Mouse (Mus musculus) embryonic facial prominence, embryonic 13.5 days (tissue): ENCODE data around the gene Slc1a5. TPM values are rescaled to one million over a fixed set of nuclear protein-coding genes. Genes with fewer than 3 reads are reported as not detected.
A peak's percentile ranks its signal among the peaks of the same experiment; 100 is the strongest.

Source experiments
- ATAC-seq: fragments of 200-750 bp; cut with Nextera tagmentation; 2 replicates; pipeline ENCODE4 v1.8.0; 2017; ENCODE audit warnings: low read depth; ENCODE audit not compliant: insufficient number of reproducible peaks, insufficient read depth, low FRiP score, low TSS enrichment
- H3K27ac ChIP-seq: fragments of 300-500 bp; sonication (generic); 2 replicates; pipeline ENCODE4 v1.5.1; 2015; ENCODE audit warnings: moderate library complexity, mild to moderate bottlenecking, inconsistent platforms
- H3K27me3 ChIP-seq: fragments of 300-500 bp; sonication (generic); 2 replicates; pipeline ENCODE4 v1.6.1; 2015; ENCODE audit warnings: mild to moderate bottlenecking, inconsistent platforms
- H3K36me3 ChIP-seq: fragments of 300-500 bp; sonication (generic); 2 replicates; pipeline ENCODE4 v1.6.1; 2015; ENCODE audit warnings: mild to moderate bottlenecking, inconsistent platforms
- H3K4me1 ChIP-seq: fragments of 300-500 bp; sonication (generic); 2 replicates; pipeline ENCODE4 v1.6.1; 2015; ENCODE audit warnings: inconsistent platforms
- H3K4me2 ChIP-seq: fragments of 300-500 bp; sonication (generic); 2 replicates; pipeline ENCODE4 v1.6.1; 2015; ENCODE audit warnings: moderate library complexity, mild to moderate bottlenecking, inconsistent platforms
- H3K4me3 ChIP-seq: fragments of 300-500 bp; sonication (generic); 2 replicates; pipeline ENCODE4 v1.5.1; 2015; ENCODE audit warnings: mild to moderate bottlenecking, inconsistent platforms
- H3K9ac ChIP-seq: fragments of 300-500 bp; sonication (generic); 2 replicates; pipeline ENCODE4 v1.6.1; 2015; ENCODE audit warnings: mild to moderate bottlenecking, inconsistent platforms
- H3K9me3 ChIP-seq: fragments of 300-500 bp; sonication (generic); 2 replicates; pipeline ENCODE4 v1.6.1; 2016; ENCODE audit warnings: inconsistent platforms
- WGBS: fragments of 180-500 bp; shearing (Covaris S2); methylation state at CpG from one replicate; pipeline ENCODE4 v1.1.7; 2015; ENCODE audit warnings: mixed read lengths; 5-methylcytosine and 5-hydroxymethylcytosine counted together
- polyA plus RNA-seq: library from polyadenylated mRNA; unstranded; fragments of >200 nt; fragmentation: Nextera tagmentation; extraction: Ambion mirVana; gene quantifications from 2 replicates; pipeline ENCODE4 v1.2.1, GENCODE M21; 2015

Gene Slc1a5
- polyA plus RNA-seq, 1 experiment from 2014 or later = 29.1 TPM

DNA sequence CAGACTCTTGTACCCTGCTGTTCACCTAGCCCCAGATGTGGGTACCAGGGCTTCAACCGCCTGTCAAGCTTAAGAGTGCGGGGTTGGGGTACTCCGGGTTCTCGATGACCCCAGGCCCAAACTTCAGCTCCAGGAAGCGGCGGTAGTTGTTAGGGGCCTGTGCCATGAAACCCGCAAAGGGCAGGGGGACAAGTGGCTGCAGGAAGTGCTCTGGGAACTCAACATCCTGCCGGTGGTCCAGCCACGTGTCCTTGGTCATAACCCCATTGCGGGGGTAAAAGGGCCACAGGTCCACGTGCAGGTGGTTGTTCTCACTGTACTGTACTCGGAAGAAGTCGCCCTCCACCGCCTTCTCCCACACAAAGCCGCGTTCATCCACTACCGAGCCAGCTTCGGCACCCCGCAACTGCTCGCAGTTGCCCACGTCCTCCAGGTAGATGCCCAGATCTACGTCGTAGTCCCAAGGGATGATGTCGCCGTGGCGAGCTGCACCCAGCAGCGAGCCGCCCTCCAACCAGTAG is 29.3 kb downstream of the Slc1a5 start:
- Histone ChIP-seq H3K4me1 (peaks cover 28% of the 10 kb centered on the region), H3K4me3 (peak overlapping the region; percentile 55), H3K9me3 (0 out of 2 replicates have a peak, but pooled peaks cover 3% of the 10 kb centered on the region), H3K36me3 (peaks cover 45% of the 10 kb centered on the region), H3K27me3 (peaks cover 29% of the 10 kb centered on the region), H3K4me2 (peak overlapping the region; percentile 99), H3K27ac (no peak overlapping the region), H3K9ac (peak overlapping the region; percentile 73; the same call in 1 of the 2 replicates)
- WGBS = 44% methylated on average over 28 of the region's 28 CpGs
- no peak for ATAC-seq

GRCm38 (mm10) chr7:16810920-16811648 is 29.9 kb downstream of the Slc1a5 start:
- ATAC-seq = peak; percentile 23; the same call in 1 of the 2 replicates

DNA sequence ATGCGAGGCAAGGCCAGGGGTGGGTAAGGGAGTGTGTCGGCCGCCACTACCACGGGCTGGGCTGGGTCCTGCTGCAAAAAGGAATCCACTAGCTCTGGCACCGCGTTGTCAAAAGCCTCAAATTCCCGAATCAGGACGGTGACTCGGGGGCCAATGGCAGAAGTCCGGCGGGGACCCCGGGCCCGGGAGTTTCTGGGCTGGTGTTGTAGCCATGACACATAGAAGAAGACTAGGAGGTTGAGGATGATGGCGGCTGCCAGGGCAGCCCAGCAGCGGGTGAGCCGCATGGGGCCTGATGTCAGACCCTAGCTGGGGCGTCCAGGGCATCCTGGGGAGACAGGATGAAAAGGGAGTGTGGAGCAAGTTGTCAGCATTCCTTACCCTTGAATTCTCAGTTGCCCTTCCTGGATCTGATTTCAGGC is 30.5 kb downstream of the Slc1a5 start:
- Histone ChIP-seq H3K27ac (no peak overlapping the region), H3K4me2 (peak overlapping the region; percentile 99), H3K4me1 (peaks cover 32% of the 10 kb centered on the region), H3K9ac (peak overlapping the region; percentile 73), H3K36me3 (peaks cover 40% of the 10 kb centered on the region), H3K4me3 (peak overlapping the region; percentile 55), H3K9me3 (0 out of 2 replicates have a peak, but pooled peaks cover 3% of the 10 kb centered on the region), H3K27me3 (peaks cover 29% of the 10 kb centered on the region)
- no peak for ATAC-seq
- WGBS = 13% methylated on average over 17 of the region's 17 CpGs

More at GRCm38 (mm10) chr7:16810920-16811648, 29.9 kb downstream of the Slc1a5 start:
- WGBS = 3% methylated on average over 79 of the region's 90 CpGs
- Histone ChIP-seq H3K4me3 (peak overlapping the region; percentile 55), H3K4me2 (peak overlapping the region; percentile 99), H3K27me3 (peaks cover 29% of the 10 kb centered on the region), H3K27ac (no peak overlapping the region), H3K9ac (peak overlapping the region; percentile 73), H3K9me3 (0 out of 2 replicates have a peak, but pooled peaks cover 3% of the 10 kb centered on the region), H3K4me1 (peaks cover 32% of the 10 kb centered on the region), H3K36me3 (peaks cover 45% of the 10 kb centered on the region)

GRCm38 (mm10) chr7:16812505-16812904 is 31.4 kb downstream of the Slc1a5 start:
- Histone ChIP-seq H3K9me3 (0 out of 2 replicates have a peak, but pooled peaks cover under 1% of the 10 kb centered on the region), H3K27ac (no peak overlapping the region), H3K27me3 (peaks cover 29% of the 10 kb centered on the region), H3K4me3 (no peak overlapping the region), H3K4me2 (no peak overlapping the region), H3K36me3 (peaks cover 32% of the 10 kb centered on the region), H3K4me1 (peaks cover 37% of the 10 kb centered on the region), H3K9ac (no peak overlapping the region)
- 70% methylated on average over 2 of the region's 2 CpGs for WGBS
- no peak for ATAC-seq

GRCm38 (mm10) chr7:16815351-16815941 is 34.3 kb downstream of the Slc1a5 start, which contains the start of gene Strn4:
Gene Strn4, plus strand, starts transcription at chr7:16815889.
- peaks cover 62% of the 10 kb centered on the region for H3K4me1 ChIP-seq
- 0% methylated on average over 1 of the region's 1 CpGs for WGBS
- peaks cover 12% of the 10 kb centered on the region for H3K36me3 ChIP-seq

GRCm38 (mm10) chr7:16816078-16816474 is 34.9 kb downstream of the Slc1a5 start:
- peaks cover 12% of the 10 kb centered on the region for H3K36me3 ChIP-seq
- under 1% methylated on average over 46 of the region's 55 CpGs for WGBS
- peak overlapping the region; percentile 96 for H3K4me2 ChIP-seq
- peaks cover 18% of the 10 kb centered on the region for H3K27me3 ChIP-seq
- H3K4me3 ChIP-seq = peak overlapping the region; percentile 93
- H3K9ac ChIP-seq = peak overlapping the region; percentile 100
- peaks cover 62% of the 10 kb centered on the region for H3K4me1 ChIP-seq
- peak overlapping the region; percentile 99 for H3K27ac ChIP-seq
- H3K9me3 ChIP-seq = no peaks in the 10 kb centered on the region
- ATAC-seq = peak; percentile 79

More at GRCm38 (mm10) chr7:16815351-16815941, 34.3 kb downstream of the Slc1a5 start, which contains the start of gene Strn4:
- peaks cover 24% of the 10 kb centered on the region for H3K27me3 ChIP-seq
- peak within 1 kb of the TSS; percentile 100 for H3K9ac ChIP-seq
- ATAC-seq = peak; percentile 12; the same call in 1 of the 2 replicates
- peak within 1 kb of the TSS; percentile 96 for H3K4me2 ChIP-seq
- no peaks in the 10 kb centered on the region for H3K9me3 ChIP-seq
- H3K27ac ChIP-seq = peak within 1 kb of the TSS; percentile 99
- H3K4me3 ChIP-seq = peak within 1 kb of the TSS; percentile 93

GRCm38 (mm10) chr7:16816475-16817122 is 35.5 kb downstream of the Slc1a5 start, which contains the start of gene Fkrp:
Gene Fkrp, minus strand, starts transcription at chr7:16816732.
- Histone ChIP-seq H3K4me2 (peak within 1 kb of the TSS; percentile 96), H3K4me3 (peak within 1 kb of the TSS; percentile 93), H3K9me3 (no peaks in the 10 kb centered on the region), H3K9ac (peak within 1 kb of the TSS; percentile 100), H3K4me1 (peaks cover 62% of the 10 kb centered on the region), H3K27ac (peak within 1 kb of the TSS; percentile 99), H3K27me3 (peaks cover 13% of the 10 kb centered on the region), H3K36me3 (peaks cover 12% of the 10 kb centered on the region)
- ATAC-seq = peak; percentile 32; the same call in 1 of the 2 replicates
- WGBS = 2% methylated on average over 49 of the region's 64 CpGs

DNA sequence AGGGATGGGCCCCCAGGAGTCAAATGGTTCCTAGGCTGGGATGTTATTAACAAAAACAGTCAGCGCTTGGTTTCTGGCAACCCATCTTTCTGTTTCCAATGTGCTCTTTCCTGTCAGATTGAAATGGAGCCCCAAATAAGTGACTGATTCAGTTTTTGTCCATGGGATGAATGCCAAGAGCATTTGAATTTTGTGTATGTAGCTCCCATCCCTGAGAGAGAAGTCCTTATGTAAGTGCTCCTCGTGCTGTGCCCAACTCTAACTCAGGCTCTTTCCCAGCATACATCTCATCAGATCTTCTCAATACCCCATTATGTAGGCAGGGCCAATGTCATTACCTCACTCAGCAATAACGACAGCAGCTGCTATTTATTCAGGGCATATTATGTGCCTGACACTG is 36.6 kb downstream of the Slc1a5 start:
- Histone ChIP-seq H3K4me3 (peak overlapping the region; percentile 93), H3K9ac (peak overlapping the region; percentile 100), H3K27ac (no peak overlapping the region), H3K4me2 (peak overlapping the region; percentile 96), H3K36me3 (peaks cover 22% of the 10 kb centered on the region), H3K27me3 (peaks cover 2% of the 10 kb centered on the region), H3K4me1 (peaks cover 64% of the 10 kb centered on the region), H3K9me3 (no peaks in the 10 kb centered on the region)
- ATAC-seq = no peak
- 42% methylated on average over 3 of the region's 3 CpGs for WGBS

DNA sequence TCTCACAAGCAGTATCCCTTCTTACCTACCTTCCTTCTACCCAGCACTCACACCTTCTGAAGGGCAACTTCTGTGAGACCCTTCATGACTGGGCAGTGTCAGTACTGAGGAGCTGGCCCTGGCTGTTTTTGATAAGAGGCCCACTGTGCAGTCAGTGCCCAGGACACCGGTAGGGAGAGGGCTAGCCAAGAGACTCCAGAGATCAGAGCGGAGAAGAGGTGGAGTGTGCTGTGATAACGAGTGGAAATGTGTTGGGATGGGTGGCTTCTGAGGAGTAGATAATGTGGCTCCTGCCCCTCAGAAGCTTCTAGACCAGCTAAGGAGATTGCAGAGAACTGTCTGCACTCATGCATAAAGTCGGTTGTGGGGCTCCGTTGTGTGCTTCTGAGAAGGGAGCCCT is 38.7 kb downstream of the Slc1a5 start:
- 0 out of 2 replicates have a peak overlapping the region, but pooled peaks have one; percentile 4 for H3K9ac ChIP-seq
- H3K9me3 ChIP-seq = no peaks in the 10 kb centered on the region
- H3K27me3 ChIP-seq = no peaks in the 10 kb centered on the region
- no peak overlapping the region for H3K4me3 ChIP-seq
- ATAC-seq = no peak
- 78% methylated on average over 5 of the region's 5 CpGs for WGBS
- no peak overlapping the region for H3K27ac ChIP-seq
- peaks cover 63% of the 10 kb centered on the region for H3K4me1 ChIP-seq
- H3K36me3 ChIP-seq = peaks cover 30% of the 10 kb centered on the region
- no peak overlapping the region for H3K4me2 ChIP-seq

GRCm38 (mm10) chr7:16820271-16820763 is 39.2 kb downstream of the Slc1a5 start:
- Histone ChIP-seq H3K27ac (no peak overlapping the region), H3K4me3 (no peak overlapping the region), H3K27me3 (no peaks in the 10 kb centered on the region), H3K4me2 (no peak overlapping the region), H3K9ac (no peak overlapping the region), H3K9me3 (no peaks in the 10 kb centered on the region), H3K4me1 (peaks cover 58% of the 10 kb centered on the region), H3K36me3 (peaks cover 35% of the 10 kb centered on the region)
- WGBS = 58% methylated on average over 5 of the region's 5 CpGs
- no peak for ATAC-seq

DNA sequence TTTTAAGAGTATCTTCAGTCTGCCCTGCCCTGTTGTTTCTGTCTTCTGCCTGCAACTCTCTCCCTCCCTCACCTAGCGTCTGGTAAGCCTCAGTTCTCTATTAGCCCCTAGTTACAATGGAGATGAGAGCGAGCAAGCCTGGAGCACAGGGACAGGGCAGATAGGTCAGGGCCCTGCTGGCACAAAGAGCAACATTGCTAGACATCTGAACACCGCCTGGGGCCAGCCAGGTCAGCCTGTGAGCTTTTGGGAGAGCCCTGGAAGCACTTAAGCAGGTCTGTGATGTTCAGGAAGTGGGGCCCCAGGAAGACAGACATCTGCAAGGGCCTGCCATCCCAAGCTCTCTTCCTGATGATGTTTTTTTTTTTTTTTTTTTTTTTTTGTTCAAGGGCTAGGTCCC is 40.0 kb downstream of the Slc1a5 start:
- no peak overlapping the region for H3K4me2 ChIP-seq
- H3K36me3 ChIP-seq = peaks cover 42% of the 10 kb centered on the region
- H3K9me3 ChIP-seq = no peaks in the 10 kb centered on the region
- peaks cover 52% of the 10 kb centered on the region for H3K4me1 ChIP-seq
- no peak for ATAC-seq
- WGBS = 25% methylated on average over 3 of the region's 3 CpGs
- H3K27me3 ChIP-seq = no peaks in the 10 kb centered on the region
- H3K4me3 ChIP-seq = no peak overlapping the region
- H3K9ac ChIP-seq = peak overlapping the region; percentile 36; the same call in 1 of the 2 replicates
- H3K27ac ChIP-seq = no peak overlapping the region
